Mouse (Mus musculus) embryonic fibroblast, embryonic 13.5 days (primary cell): ENCODE results near the gene Ccdc105. TPM values are rescaled to one million over a fixed set of nuclear protein-coding genes. Genes with fewer than 3 reads are reported as not detected.

Experiments
- H3K27ac ChIP-seq: 2 replicates; pipeline ENCODE4 v1.5.1; 2012; ENCODE audit warnings: low read length, control low read depth, inconsistent platforms; ENCODE audit not compliant: insufficient read depth
- H3K4me1 ChIP-seq: 2 replicates; pipeline ENCODE4 v1.6.1; 2011; ENCODE audit warnings: low read length; ENCODE audit not compliant: control insufficient read depth, insufficient read depth
- H3K4me3 ChIP-seq: 2 replicates; pipeline ENCODE4 v1.5.1; 2011; ENCODE audit warnings: mild to moderate bottlenecking, control low read depth, low read length; ENCODE audit not compliant: insufficient read depth
- CTCF ChIP-seq: IDR thresholded peaks from 2 replicates; pipeline ENCODE4 v1.5.1; 2011; ENCODE audit warnings: mild to moderate bottlenecking, control low read depth, low read length, moderate library complexity, borderline replicate concordance; ENCODE audit not compliant: insufficient read depth
- POLR2A ChIP-seq: IDR thresholded peaks from 2 replicates; pipeline ENCODE4 v1.6.1; 2011; ENCODE audit warnings: low read depth, mild to moderate bottlenecking, control low read depth, low read length, moderate library complexity
- polyA plus RNA-seq: library from polyadenylated mRNA; stranded (reverse); fragments of >200 nt; gene quantifications from 2 replicates; pipeline ENCODE4 v1.2.4, GENCODE M21; 2011; ENCODE audit warnings: low read depth; ENCODE audit not compliant: missing spikeins, insufficient read length

The Ccdc105 gene
- not detected in 2 replicates for polyA plus RNA-seq

GRCm38 (mm10) chr10:78752452-78753191, at the start of gene Ccdc105:
Ccdc105 (minus strand) TSS chr10:78753065.
- TF ChIP-seq POLR2A = peak; percentile 79
- no peak for TF ChIP-seq CTCF
- H3K27ac ChIP-seq = no peak within 1 kb of the TSS
- H3K4me3 ChIP-seq = peak within 1 kb of the TSS; percentile 24
- H3K4me1 ChIP-seq = peaks cover 8% of the 10 kb centered on the region

- Histone ChIP-seq H3K4me1 (no peaks in the 10 kb centered on the region), H3K27ac (no peak overlapping the region), H3K4me3 (no peak overlapping the region)
- TF ChIP-seq POLR2A = no peak
- no peak for TF ChIP-seq CTCF
Measured at GRCm38 (mm10) chr10:78801449-78801848, 48.6 kb upstream of the Ccdc105 start.

GRCm38 (mm10) chr10:78790561-78790960, 37.7 kb upstream of the Ccdc105 start:
- no peak overlapping the region for H3K27ac ChIP-seq
- no peak for TF ChIP-seq POLR2A
- no peak for TF ChIP-seq CTCF
- no peaks in the 10 kb centered on the region for H3K4me1 ChIP-seq
- no peak overlapping the region for H3K4me3 ChIP-seq

- Histone ChIP-seq H3K27ac (no peak overlapping the region), H3K4me1 (no peaks in the 10 kb centered on the region), H3K4me3 (peak overlapping the region; percentile 16; the same call in 1 of the 2 replicates)
- peak; percentile 38; the same call in 1 of the 2 replicates for TF ChIP-seq POLR2A
- no peak for TF ChIP-seq CTCF
Measured at GRCm38 (mm10) chr10:78787566-78788087, 34.8 kb upstream of the Ccdc105 start.

GRCm38 (mm10) chr10:78779981-78780651, 27.3 kb upstream of the Ccdc105 start, which contains the start of gene Slc1a6:
Slc1a6 (plus strand) TSS chr10:78780496.
- H3K4me1 ChIP-seq = peaks cover 2% of the 10 kb centered on the region
- TF ChIP-seq POLR2A (peak; percentile 27; the same call in 1 of the 2 replicates), CTCF (no peak)
- H3K4me3 ChIP-seq = peak within 1 kb of the TSS; percentile 68
- no peak within 1 kb of the TSS for H3K27ac ChIP-seq

GRCm38 (mm10) chr10:78779527-78779926, 26.7 kb upstream of the Ccdc105 start:
- TF ChIP-seq CTCF = no peak
- no peak for TF ChIP-seq POLR2A
- H3K4me3 ChIP-seq = peak overlapping the region; percentile 26
- H3K27ac ChIP-seq = no peak overlapping the region
- H3K4me1 ChIP-seq = peaks cover 2% of the 10 kb centered on the region

GRCm38 (mm10) chr10:78775830-78776229, 23.0 kb upstream of the Ccdc105 start:
- TF ChIP-seq POLR2A (no peak), CTCF (no peak)
- no peaks in the 10 kb centered on the region for H3K4me1 ChIP-seq
- no peak overlapping the region for H3K27ac ChIP-seq
- no peak overlapping the region for H3K4me3 ChIP-seq

GRCm38 (mm10) chr10:78765570-78765969, 12.7 kb upstream of the Ccdc105 start:
- Histone ChIP-seq H3K27ac (no peak overlapping the region), H3K4me3 (no peak overlapping the region), H3K4me1 (no peaks in the 10 kb centered on the region)
- TF ChIP-seq CTCF (no peak), POLR2A (no peak)

- H3K27ac ChIP-seq = peak overlapping the region; percentile 32; the same call in 1 of the 2 replicates
- peaks cover 8% of the 10 kb centered on the region for H3K4me1 ChIP-seq
- TF ChIP-seq POLR2A (no peak), CTCF (peak; percentile 83)
- no peak overlapping the region for H3K4me3 ChIP-seq
Measured at GRCm38 (mm10) chr10:78756021-78756420, 3.2 kb upstream of the Ccdc105 start.
